ENCODE assay signal across 14 mouse cellular contexts in genomic region chr8:121326164-121326910, GRCm38 (mm10).
DNase-seq lines count a peak whose midpoint lies in the region; ATAC-seq lines count a peak whose summit lies in the region.
"Had no signal": no experiment of that assay in that cellular context is flagged by ENCODE, and none has a peak within 500 bp of the region (broad histone marks: within the 10 kb centered on the region; RNA-seq: fewer than 3 reads in every experiment).

No protein-coding gene starts in this region.

- H3K4me2 ChIP-seq in heart, embryonic 11.5 days, result no peak overlapping the region
- no peak overlapping the region for H3K4me2 ChIP-seq in liver, embryonic 12.5 days
- H3K4me2 ChIP-seq: hindbrain, embryonic 15.5 days; midbrain, embryonic 11.5 days had no signal

- no peak overlapping the region for H3K4me3 ChIP-seq in heart, embryonic 11.5 days (ENCODE audit: low read depth, low read length)
- H3K4me3 ChIP-seq in liver, embryonic 12.5 days, result no peak overlapping the region
- H3K4me3 ChIP-seq: hindbrain, embryonic 15.5 days had no signal

- H3K9me3 ChIP-seq in heart, embryonic 11.5 days (replicated peaks; ENCODE audit: control insufficient read depth, low read length), result no peaks in the 10 kb centered on the region
- H3K9me3 ChIP-seq in liver, embryonic 12.5 days (replicated peaks), result no peaks in the 10 kb centered on the region
- H3K9me3 ChIP-seq: hindbrain, embryonic 15.5 days had no signal

- H3K27ac ChIP-seq in heart, embryonic 11.5 days (ENCODE audit: low read depth, low read length), result peak overlapping the region; percentile 59
- peak overlapping the region; percentile 43; the same call in 1 of the 2 replicates for H3K27ac ChIP-seq in liver, embryonic 12.5 days
- H3K27ac ChIP-seq: hindbrain, embryonic 15.5 days had no signal

- no peak for ATAC-seq in heart, embryonic 11.5 days (replicated peaks; ENCODE audit: insufficient number of reproducible peaks, low FRiP score, low TSS enrichment)
- ATAC-seq in liver, embryonic 12.5 days, result 0 out of 2 replicates have a peak, but pooled peaks have one; percentile 55

- DNase-seq in heart, postnatal 36 days, result no peak
- DNase-seq in brain, adult 2 months (ENCODE audit: low read depth, low spot score), result peak; percentile 27
- peak; percentile 78 for DNase-seq in forelimb bud, embryonic 11.5 days (ENCODE audit: low read depth, low spot score)
- no peak for DNase-seq in adrenal gland, adult 2 months
- no peak for DNase-seq in urinary bladder, adult 2 months (ENCODE audit: low spot score)
- DNase-seq in right cerebral cortex, postnatal 14 days, result no peak
- DNase-seq: adrenal gland, adult 8-10 months; B cell, adult 2 months; cerebellum, adult 11-12 months; right cerebral cortex, postnatal 4 days had no signal

- intact Hi-C loops in heart, postnatal 36 days (cut with DNase I), result no loop called here

- no peak overlapping the region for H3K9ac ChIP-seq in heart, embryonic 11.5 days (ENCODE audit: low read depth, low read length)
- H3K9ac ChIP-seq in liver, embryonic 12.5 days, result no peak overlapping the region
- H3K9ac ChIP-seq: hindbrain, embryonic 15.5 days had no signal

- H3K27me3 ChIP-seq in heart, embryonic 11.5 days (ENCODE audit: control insufficient read depth, insufficient read depth, low read length), result no peaks in the 10 kb centered on the region
- H3K27me3 ChIP-seq in liver, embryonic 12.5 days (replicated peaks), result 0 out of 2 replicates have a peak, but pooled peaks cover 10% of the 10 kb centered on the region
- H3K27me3 ChIP-seq: hindbrain, embryonic 15.5 days had no signal

- no peaks in the 10 kb centered on the region for H3K36me3 ChIP-seq in heart, embryonic 11.5 days (ENCODE audit: control insufficient read depth, insufficient read depth, low read length)
- no peaks in the 10 kb centered on the region for H3K36me3 ChIP-seq in liver, embryonic 12.5 days
- H3K36me3 ChIP-seq: hindbrain, embryonic 15.5 days had no signal

- H3K4me1 ChIP-seq in heart, embryonic 11.5 days (ENCODE audit: control insufficient read depth, insufficient read depth, low read length), result peaks cover 15% of the 10 kb centered on the region
- no peaks in the 10 kb centered on the region for H3K4me1 ChIP-seq in liver, embryonic 12.5 days
- H3K4me1 ChIP-seq: hindbrain, embryonic 15.5 days had no signal

- WGBS in heart, embryonic 11.5 days (ENCODE audit: insufficient replicate concordance), result 46% methylated on average over 18 of the region's 18 CpGs
- 61% methylated on average over 18 of the region's 18 CpGs for WGBS in liver, embryonic 12.5 days (ENCODE audit: insufficient replicate concordance)

Comparison
In these comparisons a context has a peak if more than half of its experiments do, and no peak if none do; other contexts are left out.
1. DNase-seq: peak in brain, adult 2 months (single experiment) and forelimb bud, embryonic 11.5 days (single experiment); none in heart, postnatal 36 days (0 of 2), adrenal gland, adult 2 months (single experiment), urinary bladder, adult 2 months (single experiment) and right cerebral cortex, postnatal 14 days (single experiment).